Mouse (Mus musculus): Measurements from ENCODE around the gene A4galt.
A peak's percentile ranks its signal among the peaks of the same experiment; 100 is the strongest.

The A4galt gene

DNA sequence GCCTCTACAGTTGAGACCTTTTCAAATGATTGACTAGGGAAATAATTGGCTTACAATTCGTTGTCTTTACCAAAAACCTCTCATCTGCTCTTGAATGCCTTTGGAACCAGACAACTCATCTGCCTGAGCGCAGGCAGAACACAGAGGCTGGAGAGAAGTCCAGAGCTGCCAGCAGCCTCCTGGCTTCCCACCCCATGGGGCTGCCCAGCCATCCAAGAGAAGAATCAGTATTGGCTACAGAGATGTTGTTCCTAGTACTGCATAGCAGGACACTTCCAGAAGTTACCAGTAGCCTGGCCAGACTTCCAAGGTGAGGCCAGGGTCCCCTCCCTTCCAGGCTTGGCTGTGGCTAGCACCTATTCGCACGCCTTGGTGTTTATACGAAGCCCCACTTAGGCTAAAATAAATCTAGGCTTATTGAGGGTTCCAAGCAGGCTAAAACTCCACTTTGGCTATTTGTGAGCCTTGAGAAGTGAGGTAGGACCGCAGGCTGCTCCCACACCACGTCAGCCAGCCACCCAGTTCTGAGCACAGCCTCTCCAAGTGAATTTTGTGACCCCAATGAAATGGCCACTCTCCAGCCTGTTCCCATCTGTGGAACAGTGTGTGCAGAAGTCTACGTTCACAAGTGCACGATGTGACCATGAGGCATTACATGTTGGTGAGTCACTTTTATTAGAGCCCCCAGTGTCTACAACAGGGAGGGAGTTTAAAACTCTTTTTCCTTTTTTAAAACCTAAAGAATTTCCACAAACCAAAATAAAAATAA lies 25.3 kb downstream of the A4galt start:
- no peak for DNase-seq (ENCODE audit: low spot score in 2 of 2)

DNA sequence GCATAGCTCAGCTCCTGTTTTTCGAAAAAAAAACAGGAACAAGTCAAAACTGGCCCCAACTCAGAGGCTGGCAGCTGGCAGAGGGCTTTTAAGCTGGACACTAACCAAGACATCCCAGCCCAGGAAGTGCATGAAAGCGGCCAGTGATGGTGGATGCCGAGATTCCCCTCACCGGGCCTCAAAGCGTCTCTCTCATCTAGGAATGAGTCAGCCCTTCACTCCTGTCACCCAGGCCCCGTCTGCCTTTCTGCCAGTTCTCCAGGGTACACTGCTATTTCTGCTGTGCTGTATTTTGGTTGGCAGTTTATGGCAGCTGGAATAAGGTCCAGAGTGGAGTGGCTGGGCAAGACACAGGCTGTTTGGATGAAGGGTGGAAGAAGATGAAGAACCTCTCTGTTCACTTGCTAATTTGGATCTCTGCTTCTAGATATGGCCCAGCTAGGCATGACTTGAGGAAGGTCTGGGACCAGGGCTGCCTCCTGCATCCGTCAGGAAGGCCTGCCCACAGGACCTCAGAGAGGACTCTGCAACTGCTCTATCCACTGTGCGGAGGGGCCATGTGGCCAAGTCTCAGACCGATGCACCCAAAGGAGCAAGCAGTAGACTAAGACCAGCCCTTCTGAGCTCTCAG lies 27.3 kb downstream of the A4galt start:
- peak in 1 of 2 experiments; percentile 32 for DNase-seq (ENCODE audit: low spot score in 2 of 2)

- peak in 1 of 2 experiments; percentile 25 for DNase-seq (ENCODE audit: low spot score in 2 of 2)
Observed at GRCm38 (mm10) chr15:83223208-83223962, 28.2 kb downstream of the A4galt start.

- DNase-seq (ENCODE audit: low spot score in 2 of 2), result no peak
Observed at GRCm38 (mm10) chr15:83221721-83222120, 29.9 kb downstream of the A4galt start.

DNA sequence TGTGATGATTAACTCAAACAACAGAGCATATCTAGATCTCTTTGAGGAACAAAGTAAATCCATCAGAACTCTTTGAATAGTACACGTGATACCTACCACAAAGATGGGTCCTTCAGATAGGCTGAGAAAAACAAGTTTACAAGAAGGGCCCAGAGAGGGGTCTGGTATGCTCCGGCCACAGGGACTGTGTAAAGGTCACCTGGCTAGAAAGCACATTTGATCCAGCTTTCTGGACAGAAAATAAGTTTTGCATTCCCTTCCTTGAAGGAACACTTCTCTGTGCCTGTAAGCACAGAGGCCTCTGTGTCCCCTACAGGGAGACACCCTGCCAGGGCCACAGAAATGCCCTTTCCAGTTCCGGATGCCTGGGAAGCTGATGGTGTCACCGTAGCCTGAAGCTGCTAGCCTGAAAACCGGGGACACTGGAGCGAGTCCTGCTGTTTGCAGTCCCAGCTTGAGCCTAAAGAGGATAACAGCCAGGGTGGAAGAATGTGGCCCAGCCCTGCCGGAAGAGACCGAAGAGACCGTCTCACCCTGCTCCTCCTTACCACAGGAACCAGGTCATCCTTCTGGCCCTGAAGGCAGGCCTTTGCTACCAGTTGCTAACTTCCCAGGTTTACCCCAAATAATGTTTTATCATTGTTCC lies 31.1 kb downstream of the A4galt start:
- no peak for DNase-seq (ENCODE audit: low spot score in 2 of 2)

DNA sequence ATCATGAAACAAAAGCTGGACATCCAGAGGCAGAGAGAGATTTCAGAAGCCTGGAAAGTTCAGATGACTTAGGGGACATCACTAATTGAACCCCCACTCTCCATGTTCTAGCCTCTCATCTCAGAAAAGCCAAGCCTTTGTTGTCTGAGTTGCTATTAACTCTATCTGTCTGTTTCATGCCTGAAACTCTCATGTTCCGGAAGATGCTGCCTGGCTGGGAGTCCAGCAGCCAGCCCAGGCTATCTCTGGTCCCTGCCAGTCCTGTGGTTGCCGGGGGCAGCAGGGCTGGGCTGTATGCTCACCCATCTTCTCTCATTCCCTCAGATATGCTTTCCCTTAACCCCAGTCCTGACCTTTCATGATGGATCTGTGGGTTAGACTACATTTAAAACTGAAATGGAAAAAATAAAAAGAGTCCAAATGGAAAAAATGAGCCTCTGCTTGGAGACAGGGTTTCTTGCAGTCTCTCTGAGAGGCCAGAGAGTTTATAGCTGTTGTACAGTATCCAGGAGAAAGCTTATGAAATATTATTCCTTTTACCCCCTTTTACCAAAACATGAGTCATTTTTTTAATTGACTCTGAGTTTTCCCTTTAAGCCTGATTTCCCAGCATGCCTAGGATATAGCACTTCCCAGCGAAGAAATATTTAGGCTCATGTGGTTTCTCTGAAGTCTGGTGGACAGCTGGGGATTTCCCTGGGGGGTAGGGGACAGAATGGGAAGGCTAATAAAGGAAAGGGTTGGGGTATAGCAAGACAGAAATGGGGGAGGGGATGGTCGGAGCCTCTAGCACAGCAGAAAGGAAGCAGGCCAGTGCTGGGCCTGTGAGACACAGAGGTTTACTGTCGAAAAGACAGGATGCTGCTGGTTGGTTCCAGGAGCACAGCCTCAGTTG lies 36.0 kb downstream of the A4galt start:
- no peak for DNase-seq (ENCODE audit: low spot score in 2 of 2)

DNA sequence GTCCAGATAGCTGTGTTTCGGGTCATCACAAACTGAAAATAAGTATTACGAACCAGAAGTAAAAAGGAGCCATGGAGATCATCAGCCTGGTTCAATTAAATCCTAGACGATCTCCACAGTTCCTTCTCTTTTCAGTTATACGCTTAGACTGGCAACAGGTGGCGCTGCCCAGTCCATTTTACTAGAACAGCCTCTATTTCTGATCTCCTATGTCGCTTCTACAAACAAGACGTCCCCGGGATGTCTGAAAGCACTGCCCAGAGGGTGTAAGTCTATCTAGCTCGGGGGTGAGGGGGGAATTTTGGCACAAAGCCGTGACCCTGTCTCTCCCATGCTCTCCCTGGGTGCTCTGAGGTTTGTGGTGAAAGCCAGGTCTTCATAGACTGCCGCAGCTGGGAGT lies 41.3 kb downstream of the A4galt start:
- peak; percentile 48 to 56 for DNase-seq (ENCODE audit: low spot score in 2 of 2)

DNA sequence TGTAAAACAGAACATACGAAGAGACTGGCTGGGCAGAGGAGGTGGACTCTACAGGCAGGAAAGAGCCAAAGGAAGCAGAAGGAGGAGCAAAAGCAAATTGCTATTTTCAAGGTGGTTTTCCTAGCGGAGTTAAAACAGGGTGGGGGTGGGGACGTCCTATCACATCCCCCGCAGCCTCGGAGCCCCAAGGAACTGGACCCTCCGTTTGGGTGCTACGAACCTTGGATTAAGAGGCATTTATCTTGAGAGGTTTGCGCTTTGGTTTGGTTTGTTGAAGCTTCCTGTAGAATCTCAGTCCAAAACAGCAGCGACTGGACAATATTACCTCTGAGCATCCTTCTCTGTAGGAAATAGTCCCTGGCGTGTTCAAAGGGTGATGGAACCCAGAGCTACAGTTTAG lies 41.9 kb downstream of the A4galt start:
- no peak for DNase-seq (ENCODE audit: low spot score in 2 of 2)

DNA sequence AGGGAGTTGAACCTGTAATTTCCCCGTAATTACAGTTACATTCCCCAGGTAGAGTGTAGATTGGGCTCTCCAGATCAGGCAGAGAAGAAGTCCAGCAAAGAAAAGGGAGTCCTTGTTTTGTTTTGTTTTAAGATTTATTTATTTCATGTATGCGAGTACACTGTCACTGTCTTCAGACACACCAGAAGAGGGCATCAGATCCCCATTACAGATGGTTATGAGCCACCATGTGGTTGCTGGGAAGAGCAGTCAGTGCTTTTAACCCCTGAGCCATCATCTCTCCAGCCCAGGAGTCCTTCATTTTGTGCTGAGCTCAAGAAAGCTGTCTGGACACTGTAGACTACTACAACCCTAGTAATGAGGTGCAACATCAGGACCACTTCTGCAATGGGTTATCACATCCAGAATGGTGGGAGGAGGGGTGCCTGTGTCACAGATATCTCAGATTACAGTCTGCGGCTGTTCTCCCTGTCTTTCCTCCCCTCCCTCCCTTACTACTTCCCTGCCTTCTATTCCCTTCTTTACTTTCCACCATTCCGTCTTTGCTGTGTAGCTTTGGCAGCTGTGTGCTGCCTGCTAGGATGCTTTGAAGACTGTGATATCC lies 42.4 kb downstream of the A4galt start:
- DNase-seq (ENCODE audit: low spot score in 2 of 2), result no peak

DNA sequence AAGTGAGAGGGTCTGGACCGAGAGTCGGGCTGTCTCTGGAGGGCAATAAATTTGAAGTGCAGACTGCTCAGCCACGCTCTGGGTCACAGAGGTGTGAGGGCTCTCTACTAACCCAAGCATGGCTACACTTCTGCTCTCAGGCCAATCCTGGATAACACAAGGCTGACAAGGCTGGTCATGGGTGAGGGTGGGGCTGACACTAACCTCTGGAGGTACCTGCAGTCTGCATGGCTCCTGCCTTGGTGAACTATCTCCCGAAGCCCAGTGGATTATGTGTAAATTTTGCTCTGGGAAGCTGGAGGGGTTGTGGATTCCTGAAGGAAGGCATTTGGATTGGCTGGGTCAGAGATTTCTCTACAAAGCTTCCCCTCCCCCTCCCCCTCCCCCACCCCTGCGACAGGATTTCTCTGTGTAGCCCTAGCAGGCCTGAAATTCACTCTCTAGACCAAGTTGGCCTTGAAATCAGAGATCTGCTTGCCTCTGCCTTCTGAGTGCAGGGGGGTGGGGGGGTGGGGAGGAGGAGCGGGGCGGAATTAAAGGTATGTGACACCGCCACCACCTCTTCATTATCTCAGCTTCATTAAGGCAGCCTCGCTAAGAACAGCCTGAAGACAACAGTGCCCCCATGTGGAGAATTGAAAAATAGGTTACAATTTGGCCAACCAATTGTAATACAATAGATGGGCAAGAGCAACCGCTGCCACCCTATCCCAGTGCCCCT lies 46.7 kb downstream of the A4galt start:
- peak in 1 of 2 experiments; percentile 41 for DNase-seq (ENCODE audit: low spot score in 2 of 2)

DNA sequence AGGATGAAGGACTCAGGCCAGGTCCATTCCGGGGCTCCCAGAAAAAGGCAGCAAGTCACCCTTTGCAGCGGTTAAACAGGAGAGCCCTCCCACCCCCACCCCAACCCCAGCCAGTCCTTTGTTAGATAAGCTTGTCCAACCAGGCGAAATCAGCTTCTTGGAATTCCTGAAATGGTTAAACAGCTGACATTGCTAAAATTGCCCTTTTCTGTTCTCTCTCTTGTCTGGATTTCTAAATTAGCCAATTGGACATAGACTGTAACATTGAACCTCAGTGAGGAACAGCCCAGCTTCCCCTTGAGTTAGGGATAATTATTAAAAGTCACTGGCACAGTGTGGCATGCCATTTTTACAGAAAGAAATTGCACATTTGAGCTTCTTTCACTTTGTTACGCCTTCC lies 49.2 kb downstream of the A4galt start:
- no peak for DNase-seq (ENCODE audit: low spot score in 2 of 2)

DNA sequence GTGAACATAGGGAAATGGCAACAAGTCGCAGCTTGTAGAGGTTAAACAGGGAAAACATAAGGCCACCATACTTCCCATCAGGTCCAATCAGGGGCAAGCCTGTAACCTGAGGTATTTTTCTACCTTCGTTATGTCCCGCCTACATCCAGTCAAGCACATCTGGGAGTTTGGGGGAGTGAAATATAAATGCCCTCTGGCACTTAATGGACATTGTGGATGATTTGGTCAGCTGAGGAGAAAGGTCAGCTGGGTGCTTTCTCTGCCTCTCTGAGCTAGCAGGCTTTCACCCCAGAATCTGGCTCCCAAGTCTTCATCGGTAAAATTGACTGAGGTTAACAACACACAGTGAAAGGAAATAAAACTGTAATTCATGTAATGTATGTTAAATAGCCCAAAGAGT lies 58.2 kb downstream of the A4galt start:
- DNase-seq (ENCODE audit: low spot score in 2 of 2), result no peak

- no peak for DNase-seq (ENCODE audit: low spot score in 2 of 2)
Observed at GRCm38 (mm10) chr15:83182351-83182750, 69.2 kb downstream of the A4galt start.

- no peak for DNase-seq (ENCODE audit: low spot score in 2 of 2)
Observed at GRCm38 (mm10) chr15:83181800-83182330, 69.7 kb downstream of the A4galt start.

DNA sequence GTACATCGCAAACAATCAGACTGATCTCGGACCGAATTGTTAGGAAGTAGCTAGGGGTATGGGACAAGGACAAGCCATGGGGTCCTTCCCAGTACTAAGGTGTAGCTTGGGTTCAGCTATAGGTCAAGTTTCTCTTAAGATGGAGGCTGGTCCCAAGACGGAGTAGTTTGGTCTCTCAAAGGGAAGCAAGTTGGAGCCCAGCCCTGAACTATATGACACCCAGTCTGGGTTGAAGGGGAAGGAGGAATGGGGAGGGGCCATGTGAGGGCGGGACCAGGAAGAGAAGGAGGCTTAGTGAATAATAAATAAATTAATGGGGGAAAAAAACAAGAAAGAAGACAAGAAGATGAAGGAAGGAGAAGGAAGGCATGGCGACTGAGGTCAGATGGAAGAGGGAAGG lies 71.6 kb downstream of the A4galt start:
- no peak for DNase-seq (ENCODE audit: low spot score in 2 of 2)
